Mouse (Mus musculus) lung, embryonic 16.5 days (tissue): ENCODE measurements around the gene Lypd3. TPM values are rescaled to one million over a fixed set of nuclear protein-coding genes. Genes with fewer than 3 reads are reported as not detected.

Source experiments
- ATAC-seq: fragments of 200-750 bp; cut with Nextera tagmentation; 2 replicates; pipeline ENCODE4 v1.8.0; 2017; ENCODE audit warnings: low read depth, mild to moderate bottlenecking, moderate library complexity
- H3K27ac ChIP-seq: fragments of 300-500 bp; sonication (generic); 2 replicates; pipeline ENCODE4 v1.5.1; 2014; ENCODE audit warnings: mild to moderate bottlenecking, control low read depth, low read length
- H3K27me3 ChIP-seq: fragments of 300-500 bp; sonication (generic); 2 replicates; pipeline ENCODE4 v1.6.1; 2014; ENCODE audit warnings: low read depth, low read length, mixed read lengths; ENCODE audit not compliant: control insufficient read depth, insufficient read depth
- H3K36me3 ChIP-seq: fragments of 300-500 bp; sonication (generic); 2 replicates; pipeline ENCODE4 v1.6.1; 2014; ENCODE audit warnings: low read length; ENCODE audit not compliant: control insufficient read depth, insufficient read depth
- H3K4me1 ChIP-seq: fragments of 300-500 bp; sonication (generic); replicated peaks from 2 replicates; pipeline ENCODE4 v1.6.1; 2014; ENCODE audit warnings: low read length, mixed read lengths; ENCODE audit not compliant: control insufficient read depth, insufficient read depth
- H3K4me2 ChIP-seq: fragments of 300-500 bp; sonication (generic); 2 replicates; pipeline ENCODE4 v1.6.1; 2014; ENCODE audit warnings: low read depth, low read length, control low read depth
- H3K4me3 ChIP-seq: fragments of 300-500 bp; sonication (generic); 2 replicates; pipeline ENCODE4 v1.5.1; 2014; ENCODE audit warnings: mild to moderate bottlenecking, low read length, control low read depth
- H3K9ac ChIP-seq: fragments of 300-500 bp; sonication (generic); 2 replicates; pipeline ENCODE4 v1.6.1; 2014; ENCODE audit warnings: low read length, control low read depth
- H3K9me3 ChIP-seq: fragments of 300-500 bp; sonication (generic); 2 replicates; pipeline ENCODE4 v1.6.1; 2016; ENCODE audit warnings: low read length; ENCODE audit not compliant: control insufficient read depth
- WGBS: fragments of 180-500 bp; shearing (Covaris S2); extraction: QIAGEN DNeasy Blood & Tissue Kit; methylation state at CpG from one replicate; pipeline ENCODE4 v1.1.7; 2014; 5-methylcytosine and 5-hydroxymethylcytosine counted together
- polyA plus RNA-seq: library from polyadenylated mRNA; unstranded; fragments of >200 nt; fragmentation: Nextera tagmentation; extraction: Ambion mirVana; gene quantifications from 2 replicates; pipeline ENCODE4 v1.2.1, GENCODE M21; 2015

Lypd3 gene
- polyA plus RNA-seq, 1 experiment from 2014 or later: 0.26 TPM

DNA sequence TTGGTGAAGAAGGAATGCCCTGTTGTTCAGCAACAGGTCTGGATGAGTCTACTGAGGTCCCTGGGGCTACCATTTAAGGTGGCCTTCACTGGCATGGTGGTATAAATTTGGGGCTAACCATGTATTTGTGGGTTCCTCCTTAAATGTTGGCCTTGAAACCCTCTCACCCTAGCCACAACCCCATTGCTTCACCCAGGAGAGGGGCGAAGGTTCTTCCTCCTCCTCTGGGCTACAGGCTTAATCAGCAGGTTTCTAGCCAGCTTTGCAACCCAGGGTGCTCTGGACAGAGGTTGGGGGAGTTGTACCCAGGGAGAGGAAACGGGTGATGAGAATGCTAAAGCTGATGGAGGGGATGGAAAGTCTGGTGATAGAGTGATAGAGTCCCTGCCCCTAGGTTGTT lies 40.9 kb upstream of the Lypd3 start:
- ATAC-seq: no peak
- Histone ChIP-seq H3K9ac (no peak overlapping the region), H3K9me3 (no peaks in the 10 kb centered on the region), H3K4me3 (no peak overlapping the region), H3K36me3 (no peaks in the 10 kb centered on the region), H3K27me3 (no peaks in the 10 kb centered on the region), H3K27ac (no peak overlapping the region), H3K4me1 (peaks cover 16% of the 10 kb centered on the region; the same call in 1 of the 2 replicates), H3K4me2 (no peak overlapping the region)
- WGBS: 67% methylated on average over 2 of the region's 2 CpGs

DNA sequence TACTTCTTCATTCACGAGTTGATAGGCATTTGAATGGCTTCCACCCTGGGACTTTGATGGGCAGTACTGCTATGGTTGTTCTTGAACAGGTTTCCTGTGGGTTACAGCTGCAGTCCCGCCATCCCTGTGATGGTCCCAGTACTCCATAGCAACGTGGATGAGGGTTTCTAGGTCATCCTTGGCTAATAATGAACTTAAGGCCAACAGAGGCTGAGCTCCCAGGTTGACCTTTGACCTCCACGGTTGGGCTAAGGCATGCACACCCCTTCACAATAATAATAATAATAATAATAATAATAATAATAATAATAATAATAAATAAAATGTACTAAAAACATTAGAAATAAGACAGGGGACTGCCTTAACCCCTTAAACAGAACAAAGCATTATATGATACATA lies 38.2 kb upstream of the Lypd3 start:
- no peaks in the 10 kb centered on the region for H3K36me3 ChIP-seq
- no peak overlapping the region for H3K4me3 ChIP-seq
- no peak overlapping the region for H3K4me2 ChIP-seq
- WGBS: 60% methylated on average over 4 of the region's 4 CpGs
- peaks cover 14% of the 10 kb centered on the region; the same call in 1 of the 2 replicates for H3K4me1 ChIP-seq
- no peak for ATAC-seq
- no peaks in the 10 kb centered on the region for H3K27me3 ChIP-seq
- H3K9ac ChIP-seq: no peak overlapping the region
- no peaks in the 10 kb centered on the region for H3K9me3 ChIP-seq
- no peak overlapping the region for H3K27ac ChIP-seq

DNA sequence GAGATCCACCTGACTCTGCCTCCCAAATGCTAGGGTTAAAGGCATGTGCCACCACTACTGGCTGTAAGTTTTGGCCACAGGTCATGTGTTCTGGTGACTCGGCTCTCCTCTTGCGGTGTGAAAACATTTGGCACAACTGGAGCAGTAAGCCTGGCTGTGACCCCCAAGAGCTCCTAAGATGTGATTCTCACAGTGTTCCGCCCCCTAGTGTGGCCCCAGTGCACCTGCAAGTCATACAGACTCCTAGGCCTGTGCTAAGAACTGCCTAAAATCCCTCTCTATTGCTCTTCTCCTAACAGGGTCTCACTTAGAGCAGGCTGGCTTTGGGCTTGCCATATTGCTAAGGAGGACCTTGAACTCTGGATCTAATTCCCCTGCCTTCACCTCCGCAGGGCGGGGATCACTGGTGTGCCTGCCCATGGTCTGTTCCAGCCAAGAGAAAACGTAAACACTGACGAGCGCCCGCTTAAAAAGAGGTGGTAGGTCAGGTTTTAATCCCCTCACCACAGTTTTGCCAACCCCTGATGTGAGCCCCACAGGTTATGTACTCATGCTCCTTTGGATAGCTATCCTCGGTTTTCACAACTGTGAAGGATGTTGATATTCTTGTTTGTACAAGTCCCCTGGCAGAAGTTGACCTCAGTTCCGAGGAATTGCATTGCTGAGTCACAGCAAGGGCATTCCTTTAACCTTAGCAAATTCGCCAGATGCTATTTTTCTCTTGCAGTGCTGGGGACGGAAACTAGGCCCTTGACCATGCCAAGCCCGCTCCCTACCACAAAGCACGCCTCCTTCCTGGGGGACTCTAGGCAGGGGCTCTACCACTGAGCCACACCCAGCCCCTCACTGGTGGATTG lies 36.9 kb upstream of the Lypd3 start:
- ATAC-seq: no peak
- H3K4me1 ChIP-seq: peaks cover 8% of the 10 kb centered on the region; the same call in 1 of the 2 replicates
- no peaks in the 10 kb centered on the region for H3K36me3 ChIP-seq
- no peaks in the 10 kb centered on the region for H3K27me3 ChIP-seq
- 52% methylated on average over 15 of the region's 15 CpGs for WGBS
- H3K27ac ChIP-seq: no peak overlapping the region
- no peaks in the 10 kb centered on the region for H3K9me3 ChIP-seq
- H3K9ac ChIP-seq: no peak overlapping the region
- H3K4me3 ChIP-seq: no peak overlapping the region
- no peak overlapping the region for H3K4me2 ChIP-seq

DNA sequence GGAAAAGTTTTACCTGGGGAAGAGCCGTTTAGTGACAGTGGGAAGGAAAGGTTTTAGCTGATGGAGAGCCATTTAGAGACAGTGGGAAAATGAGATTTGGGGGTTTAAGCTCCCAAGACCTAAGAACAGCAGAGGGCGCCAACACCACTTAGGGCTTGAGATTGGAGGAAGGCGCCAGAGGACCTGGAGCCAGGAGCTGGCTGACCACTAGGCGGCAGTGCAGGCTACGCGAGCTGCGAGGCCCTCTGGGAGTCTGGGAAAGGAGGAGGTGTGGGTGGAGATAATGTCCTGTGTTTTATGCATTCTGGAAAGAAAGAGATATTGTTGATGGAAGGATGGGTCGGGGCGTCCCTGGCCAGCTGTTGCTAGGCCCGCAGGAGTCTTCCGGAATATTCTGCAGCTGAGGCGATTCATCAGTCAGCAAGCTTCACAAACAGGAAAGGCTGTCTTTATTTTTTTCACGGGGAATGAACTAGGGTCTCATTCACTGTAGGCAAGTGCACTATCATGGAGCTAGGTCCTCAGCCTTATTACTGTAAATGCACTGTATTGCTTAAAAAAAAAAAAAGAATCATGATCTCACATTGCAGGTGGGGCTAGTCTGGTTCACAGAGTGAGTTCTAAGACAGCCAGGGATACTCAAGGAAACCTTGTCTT lies 35.3 kb upstream of the Lypd3 start:
- no peaks in the 10 kb centered on the region for H3K27me3 ChIP-seq
- ATAC-seq: peak; percentile 94
- H3K9ac ChIP-seq: 0 out of 2 replicates have a peak overlapping the region, but pooled peaks have one; percentile 29
- peak overlapping the region; percentile 48 for H3K4me2 ChIP-seq
- H3K9me3 ChIP-seq: no peaks in the 10 kb centered on the region
- WGBS: 3% methylated on average over 13 of the region's 13 CpGs
- 0 out of 2 replicates have a peak, but pooled peaks cover 2% of the 10 kb centered on the region for H3K4me1 ChIP-seq
- H3K4me3 ChIP-seq: 0 out of 2 replicates have a peak overlapping the region, but pooled peaks have one; percentile 14
- no peaks in the 10 kb centered on the region for H3K36me3 ChIP-seq
- no peak overlapping the region for H3K27ac ChIP-seq

DNA sequence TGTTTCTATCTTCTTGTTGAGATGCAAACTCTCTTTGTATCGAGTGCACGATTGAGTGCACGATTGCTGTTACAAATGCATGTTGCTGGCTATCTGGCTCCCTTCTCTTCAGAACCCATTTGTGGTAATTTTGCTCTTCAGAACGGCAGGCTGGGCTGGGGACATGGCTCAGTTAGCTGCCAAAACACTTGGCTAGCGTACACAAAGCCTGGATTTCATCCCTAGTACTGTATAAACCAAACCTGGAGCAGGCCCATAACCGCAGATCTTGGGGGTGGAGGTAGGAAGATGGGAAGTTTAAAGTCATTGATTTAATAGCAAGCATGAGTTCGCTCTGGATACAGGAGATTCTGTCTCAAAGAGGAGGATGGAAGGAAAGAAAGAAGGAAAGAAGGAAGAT lies 30.8 kb upstream of the Lypd3 start:
- ATAC-seq: no peak
- H3K27me3 ChIP-seq: peaks cover 7% of the 10 kb centered on the region; the same call in 1 of the 2 replicates
- no peak overlapping the region for H3K27ac ChIP-seq
- 71% methylated on average over 7 of the region's 7 CpGs for WGBS
- H3K4me1 ChIP-seq: peaks cover 5% of the 10 kb centered on the region
- H3K9ac ChIP-seq: no peak overlapping the region
- no peaks in the 10 kb centered on the region for H3K9me3 ChIP-seq
- H3K4me3 ChIP-seq: no peak overlapping the region
- no peak overlapping the region for H3K4me2 ChIP-seq
- no peaks in the 10 kb centered on the region for H3K36me3 ChIP-seq

DNA sequence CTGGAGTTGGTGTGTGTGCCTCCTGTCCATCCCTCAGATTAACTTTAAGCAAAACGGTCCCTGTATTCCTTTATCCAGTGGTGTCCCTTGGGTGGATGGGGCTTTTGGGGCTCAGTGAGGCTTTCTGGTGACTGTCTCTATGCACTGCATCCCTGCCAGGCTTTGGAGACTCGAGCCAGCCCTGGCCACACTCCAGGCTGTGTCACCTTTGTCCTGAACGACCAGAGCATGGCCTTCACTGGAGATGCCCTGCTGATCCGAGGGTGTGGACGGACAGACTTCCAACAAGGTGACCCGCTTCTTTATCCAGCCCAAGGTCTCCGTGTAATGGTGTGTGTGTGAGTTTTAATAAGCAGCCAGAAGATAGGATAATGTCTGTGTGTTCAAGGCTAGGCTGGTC lies 30.3 kb upstream of the Lypd3 start:
- ATAC-seq: no peak
- 78% methylated on average over 7 of the region's 7 CpGs for WGBS

DNA sequence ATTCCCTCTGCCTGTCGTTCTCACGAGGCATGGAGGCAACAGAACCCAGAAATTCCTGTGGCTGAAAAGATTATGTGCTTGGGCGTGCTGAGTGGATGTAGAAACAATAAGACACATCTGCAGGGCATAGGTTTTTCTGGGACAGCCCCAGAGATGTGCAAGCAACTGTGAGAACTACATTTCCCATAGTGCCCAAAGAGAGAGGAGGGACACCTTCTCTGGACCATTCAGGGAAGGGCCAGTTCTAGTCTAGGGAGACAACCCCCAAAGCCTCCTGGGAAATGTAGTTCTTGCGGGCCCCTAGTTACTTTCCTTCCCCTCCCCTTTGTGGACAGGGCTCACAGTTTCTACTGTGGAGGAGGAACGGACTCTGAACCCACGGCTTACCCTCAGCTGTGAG lies 28.3 kb upstream of the Lypd3 start:
- Histone ChIP-seq H3K27me3 (peaks cover 26% of the 10 kb centered on the region), H3K4me3 (no peak overlapping the region), H3K9ac (no peak overlapping the region), H3K27ac (no peak overlapping the region), H3K4me1 (peaks cover 9% of the 10 kb centered on the region), H3K4me2 (no peak overlapping the region), H3K9me3 (no peaks in the 10 kb centered on the region), H3K36me3 (no peaks in the 10 kb centered on the region)
- peak; percentile 27 for ATAC-seq
- 51% methylated on average over 6 of the region's 6 CpGs for WGBS

More for the DNA sequence above, 30.3 kb upstream of the Lypd3 start:
- Histone ChIP-seq H3K9me3 (no peaks in the 10 kb centered on the region), H3K4me2 (no peak overlapping the region), H3K27me3 (peaks cover 10% of the 10 kb centered on the region; the same call in 1 of the 2 replicates), H3K9ac (no peak overlapping the region), H3K4me1 (peaks cover 9% of the 10 kb centered on the region), H3K36me3 (no peaks in the 10 kb centered on the region), H3K4me3 (no peak overlapping the region), H3K27ac (no peak overlapping the region)

DNA sequence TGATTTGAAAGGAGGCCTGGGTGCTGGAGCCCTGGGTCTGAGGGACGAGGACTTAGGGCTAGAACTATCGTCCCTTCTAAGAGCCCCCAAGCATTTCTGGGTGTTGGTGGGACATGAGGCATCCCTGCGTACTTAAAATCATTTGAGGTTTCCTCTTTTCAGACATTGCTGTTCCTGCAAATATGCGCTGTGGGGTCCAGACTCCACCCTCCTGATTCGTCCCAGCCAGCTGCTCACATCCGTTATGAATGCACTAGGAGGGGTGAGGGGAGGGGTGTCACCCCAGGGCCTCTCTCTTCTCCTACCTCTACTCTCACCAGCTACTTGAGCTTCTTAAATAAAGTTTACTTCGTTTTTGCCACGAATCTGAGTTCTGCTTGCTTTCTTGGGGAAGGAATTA lies 27.8 kb upstream of the Lypd3 start:
- no peak overlapping the region for H3K9ac ChIP-seq
- peaks cover 9% of the 10 kb centered on the region for H3K4me1 ChIP-seq
- H3K36me3 ChIP-seq: no peaks in the 10 kb centered on the region
- no peak overlapping the region for H3K4me3 ChIP-seq
- H3K9me3 ChIP-seq: no peaks in the 10 kb centered on the region
- 67% methylated on average over 8 of the region's 8 CpGs for WGBS
- ATAC-seq: no peak
- peaks cover 31% of the 10 kb centered on the region for H3K27me3 ChIP-seq
- no peak overlapping the region for H3K27ac ChIP-seq
- no peak overlapping the region for H3K4me2 ChIP-seq

DNA sequence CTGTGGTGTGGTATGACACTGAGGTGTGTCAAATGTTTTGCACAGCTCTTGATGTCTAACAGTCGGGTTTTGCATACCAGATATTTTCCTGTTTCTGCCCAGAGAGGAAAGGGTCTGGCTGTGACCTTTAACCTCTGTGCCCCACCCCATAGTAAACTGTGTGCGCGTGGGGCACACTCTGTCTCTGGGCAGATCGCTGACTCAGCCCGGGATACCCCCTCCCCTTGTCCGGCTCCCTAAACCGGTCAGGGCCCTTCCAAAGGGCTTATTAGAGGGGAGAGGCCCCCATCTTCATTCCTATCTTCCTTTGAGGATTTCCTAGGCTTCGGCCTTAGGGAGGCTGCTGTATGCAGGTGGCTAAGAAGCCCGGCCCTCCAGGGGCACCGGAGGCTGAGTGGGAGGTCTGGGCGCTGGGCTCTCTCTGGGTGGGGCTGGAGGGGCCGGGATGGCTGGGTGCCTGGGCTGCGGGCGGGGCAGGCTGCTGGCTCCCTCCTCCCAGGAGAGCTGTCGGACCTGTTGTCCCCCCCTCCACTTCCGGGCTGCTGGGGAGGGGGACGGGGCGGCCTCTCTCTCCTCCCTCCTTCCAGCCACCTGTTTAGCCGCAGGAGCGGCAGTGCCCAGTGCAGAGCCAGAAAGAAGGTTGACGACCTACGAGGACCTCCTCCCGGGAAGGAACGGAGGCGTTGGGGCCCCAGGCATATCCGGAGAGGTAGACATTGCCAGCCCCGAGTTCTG lies 26.0 kb upstream of the Lypd3 start, which contains the start of gene Phldb3:
Gene Phldb3 (plus strand): TSS at position 620 of the 735 bp plus-strand sequence.
- 5% methylated on average over 27 of the region's 27 CpGs for WGBS
- Histone ChIP-seq H3K27me3 (peaks cover 31% of the 10 kb centered on the region), H3K4me2 (peak within 1 kb of the TSS; percentile 88), H3K4me3 (peak within 1 kb of the TSS; percentile 59), H3K9ac (peak within 1 kb of the TSS; percentile 66), H3K9me3 (no peaks in the 10 kb centered on the region), H3K27ac (peak within 1 kb of the TSS; percentile 51), H3K36me3 (no peaks in the 10 kb centered on the region), H3K4me1 (peaks cover 9% of the 10 kb centered on the region)
- peak; percentile 56 for ATAC-seq
